Mouse (Mus musculus): ENCODE data around the gene Atf1. TPM values are rescaled to one million over a fixed set of nuclear protein-coding genes. Genes with fewer than 3 reads are reported as not detected.

Gene Atf1
- polyA plus RNA-seq, 1 experiment, result not detected

- TF ChIP-seq POLR2A (IDR thresholded peaks at IDR 0.05; ENCODE audit: insufficient read depth, low read depth, low read length), result no peak
- TF ChIP-seq CTCF (IDR thresholded peaks at IDR 0.05; ENCODE audit: insufficient read depth, low read depth, low read length), result no peak
- WGBS, result 98% methylated on average over 3 of the region's 3 CpGs
- Histone ChIP-seq H3K4me3 (ENCODE audit: insufficient read depth, low read depth, low read length) (no peak overlapping the region), H3K4me1 (ENCODE audit: control insufficient read depth, insufficient read depth, low read length) (no peaks in the 10 kb centered on the region), H3K27ac (ENCODE audit: insufficient read depth, low read depth, low read length) (no peak overlapping the region)
These were observed 50.0 kb downstream of the Atf1 start for GRCm38 (mm10) chr15:100277586-100277985.

DNA sequence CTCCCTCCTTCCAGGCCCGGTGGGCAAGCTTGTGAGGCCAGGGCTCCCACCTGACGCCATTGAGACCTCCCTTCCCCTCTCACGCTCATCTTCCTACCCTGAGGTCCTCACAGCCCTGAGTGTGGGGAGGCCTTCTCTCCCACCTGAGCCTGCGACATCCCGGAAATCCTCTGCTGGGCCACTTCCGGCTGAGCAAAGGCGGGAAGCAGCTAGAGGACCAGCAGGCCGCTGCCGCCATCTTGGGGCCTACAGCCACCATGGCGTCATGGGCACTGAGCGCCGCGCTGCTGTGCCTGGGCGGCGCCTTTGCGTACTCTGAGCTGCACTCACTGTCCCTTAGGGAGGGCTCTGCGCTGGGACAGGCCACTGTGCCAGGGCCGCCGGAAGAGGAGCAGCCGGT is 53.0 kb downstream of the Atf1 start, which contains the start of gene Tmprss12:
TSS of gene Tmprss12 (plus strand) at position 212 of the 400 bp plus-strand sequence.
- Histone ChIP-seq H3K4me1 (ENCODE audit: control insufficient read depth, insufficient read depth, low read length) (no peaks in the 10 kb centered on the region), H3K4me3 (ENCODE audit: insufficient read depth, low read depth, low read length) (no peak within 1 kb of the TSS), H3K27ac (ENCODE audit: insufficient read depth, low read depth, low read length) (no peak within 1 kb of the TSS)
- no peak for TF ChIP-seq POLR2A (IDR thresholded peaks at IDR 0.05; ENCODE audit: insufficient read depth, low read depth, low read length)
- TF ChIP-seq CTCF (IDR thresholded peaks at IDR 0.05; ENCODE audit: insufficient read depth, low read depth, low read length), result no peak
- WGBS, result 97% methylated on average over 20 of the region's 20 CpGs

GRCm38 (mm10) chr15:100288980-100289379 is 61.4 kb downstream of the Atf1 start:
- Histone ChIP-seq H3K27ac (ENCODE audit: insufficient read depth, low read depth, low read length) (no peak overlapping the region), H3K4me3 (ENCODE audit: insufficient read depth, low read depth, low read length) (no peak overlapping the region), H3K4me1 (ENCODE audit: control insufficient read depth, insufficient read depth, low read length) (no peaks in the 10 kb centered on the region)
- TF ChIP-seq CTCF (IDR thresholded peaks at IDR 0.05; ENCODE audit: insufficient read depth, low read depth, low read length) (no peak), POLR2A (IDR thresholded peaks at IDR 0.05; ENCODE audit: insufficient read depth, low read depth, low read length) (no peak)
- 93% methylated on average over 6 of the region's 6 CpGs for WGBS

DNA sequence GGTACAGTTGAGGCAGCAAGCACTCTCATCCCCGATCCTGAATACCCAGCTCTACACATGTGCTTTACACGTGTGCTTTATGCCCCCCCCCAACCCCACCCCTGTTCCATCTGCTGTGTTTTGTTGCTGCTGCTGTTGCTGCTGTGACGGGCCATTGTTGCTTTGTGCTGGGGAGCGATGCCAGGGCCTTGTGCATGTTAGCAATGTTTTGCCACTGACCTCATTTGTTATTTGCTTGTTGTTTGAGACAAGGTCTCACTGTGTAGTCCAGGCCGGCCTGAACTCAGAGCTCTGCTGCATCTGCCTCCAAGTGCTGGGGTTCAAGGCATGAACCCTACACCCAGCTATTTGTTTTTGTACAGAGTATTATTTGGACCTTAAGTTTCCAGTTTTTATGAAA is 63.2 kb downstream of the Atf1 start:
- Histone ChIP-seq H3K27ac (ENCODE audit: insufficient read depth, low read depth, low read length) (no peak overlapping the region), H3K4me3 (ENCODE audit: insufficient read depth, low read depth, low read length) (no peak overlapping the region), H3K4me1 (ENCODE audit: control insufficient read depth, insufficient read depth, low read length) (no peaks in the 10 kb centered on the region)
- 59% methylated on average over 5 of the region's 5 CpGs for WGBS
- TF ChIP-seq CTCF (IDR thresholded peaks at IDR 0.05; ENCODE audit: insufficient read depth, low read depth, low read length) (no peak), POLR2A (IDR thresholded peaks at IDR 0.05; ENCODE audit: insufficient read depth, low read depth, low read length) (no peak)

DNA sequence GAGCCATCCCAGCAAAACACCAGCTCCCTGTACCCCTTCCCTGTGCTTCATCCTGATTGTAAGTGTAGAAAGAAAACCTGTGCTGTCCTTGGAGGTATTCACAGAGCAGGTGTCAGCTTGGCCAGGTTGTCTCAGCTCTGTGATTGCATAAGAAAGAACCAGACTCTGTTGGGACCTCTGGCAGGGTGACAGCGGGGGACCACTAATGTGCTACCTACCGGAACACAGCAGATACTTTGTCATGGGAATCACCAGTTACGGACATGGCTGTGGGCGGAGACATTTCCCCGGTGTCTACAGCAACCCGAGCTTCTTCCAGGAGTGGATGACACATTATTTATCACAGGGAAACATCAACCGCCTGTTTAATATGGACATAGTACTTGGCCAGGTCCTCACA is 64.7 kb downstream of the Atf1 start:
- 76% methylated on average over 7 of the region's 7 CpGs for whole genome bisulfite sequencing
- H3K4me3 ChIP-seq (ENCODE audit: insufficient read depth, low read depth, low read length), result no peak overlapping the region
- H3K27ac ChIP-seq (ENCODE audit: insufficient read depth, low read depth, low read length), result no peak overlapping the region
- no peak for TF ChIP-seq POLR2A (IDR thresholded peaks at IDR 0.05; ENCODE audit: insufficient read depth, low read depth, low read length)
- no peak for TF ChIP-seq CTCF (IDR thresholded peaks at IDR 0.05; ENCODE audit: insufficient read depth, low read depth, low read length)
- H3K4me1 ChIP-seq (ENCODE audit: control insufficient read depth, insufficient read depth, low read length), result no peaks in the 10 kb centered on the region

DNA sequence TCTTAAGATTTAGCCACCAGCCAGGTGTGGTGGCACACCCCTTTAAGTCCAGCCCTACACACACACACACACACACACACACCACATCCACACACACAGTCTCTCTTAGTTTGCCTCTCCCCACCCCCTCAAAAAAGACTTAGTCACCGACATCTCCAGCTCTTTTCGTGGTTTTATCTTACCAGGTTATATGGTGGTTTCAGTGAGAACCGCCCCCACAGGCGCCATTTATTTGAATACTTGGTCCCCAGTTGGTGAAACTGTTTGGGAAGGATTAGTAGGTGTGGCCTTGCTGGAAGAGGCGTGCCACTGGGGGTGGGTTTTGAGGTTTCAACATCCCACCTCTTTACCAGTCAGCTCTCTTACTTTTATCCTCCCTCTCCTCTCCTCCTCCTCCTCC is 70.2 kb downstream of the Atf1 start:
- Histone ChIP-seq H3K4me3 (ENCODE audit: insufficient read depth, low read depth, low read length) (no peak overlapping the region), H3K27ac (ENCODE audit: insufficient read depth, low read depth, low read length) (no peak overlapping the region), H3K4me1 (ENCODE audit: control insufficient read depth, insufficient read depth, low read length) (peaks cover 8% of the 10 kb centered on the region)
- TF ChIP-seq CTCF (IDR thresholded peaks at IDR 0.05; ENCODE audit: insufficient read depth, low read depth, low read length) (no peak), POLR2A (IDR thresholded peaks at IDR 0.05; ENCODE audit: insufficient read depth, low read depth, low read length) (no peak)
- WGBS, result 77% methylated on average over 5 of the region's 5 CpGs

DNA sequence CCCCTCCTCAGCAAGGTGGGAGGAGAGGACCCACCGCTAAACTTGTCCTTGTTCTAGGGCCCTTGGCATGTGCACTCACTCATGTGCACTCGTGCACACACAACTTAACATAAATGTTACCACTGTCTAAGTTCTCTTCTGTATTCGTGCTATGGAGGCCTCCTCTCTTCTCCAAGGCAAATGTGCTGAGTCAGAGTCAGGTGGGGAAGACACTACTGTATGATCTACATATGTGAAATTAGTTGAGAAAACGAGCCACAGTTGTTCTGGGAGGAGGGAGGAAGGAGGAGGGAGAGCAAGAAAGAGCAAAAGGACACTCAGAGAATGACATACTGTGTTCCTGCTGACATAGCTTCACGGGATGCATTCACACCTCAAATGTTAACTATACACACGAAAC is 72.9 kb downstream of the Atf1 start:
- H3K4me1 ChIP-seq (ENCODE audit: control insufficient read depth, insufficient read depth, low read length), result peaks cover 13% of the 10 kb centered on the region
- WGBS, result 74% methylated on average over 6 of the region's 6 CpGs
- no peak overlapping the region for H3K27ac ChIP-seq (ENCODE audit: insufficient read depth, low read depth, low read length)
- TF ChIP-seq POLR2A (IDR thresholded peaks at IDR 0.05; ENCODE audit: insufficient read depth, low read depth, low read length) (no peak), CTCF (IDR thresholded peaks at IDR 0.05; ENCODE audit: insufficient read depth, low read depth, low read length) (no peak)
- H3K4me3 ChIP-seq (ENCODE audit: insufficient read depth, low read depth, low read length), result no peak overlapping the region

DNA sequence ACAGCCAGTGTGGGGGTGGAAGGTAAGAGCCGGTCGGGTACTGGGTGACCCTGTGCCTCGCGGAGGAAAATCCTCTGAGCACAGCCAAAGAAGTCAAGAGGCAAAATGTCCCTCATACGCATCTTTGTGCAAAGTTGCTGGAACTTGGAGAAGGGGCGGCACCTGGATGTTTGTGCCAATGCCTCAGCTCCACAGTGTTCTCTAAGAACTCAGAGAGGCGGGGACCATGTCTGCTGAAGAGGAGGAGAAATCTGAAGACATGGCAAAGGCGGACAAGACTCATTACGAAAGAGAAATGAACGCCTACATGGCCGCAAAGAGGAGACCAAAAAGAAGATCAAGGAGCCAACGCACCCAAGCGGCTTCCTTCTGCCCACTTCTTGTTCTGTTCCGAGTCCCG is 73.9 kb downstream of the Atf1 start:
- Histone ChIP-seq H3K4me3 (ENCODE audit: insufficient read depth, low read depth, low read length) (peak overlapping the region; percentile 17; the same call in 1 of the 2 replicates), H3K4me1 (ENCODE audit: control insufficient read depth, insufficient read depth, low read length) (peaks cover 13% of the 10 kb centered on the region), H3K27ac (ENCODE audit: insufficient read depth, low read depth, low read length) (no peak overlapping the region)
- TF ChIP-seq CTCF (IDR thresholded peaks at IDR 0.05; ENCODE audit: insufficient read depth, low read depth, low read length), result no peak
- TF ChIP-seq POLR2A (IDR thresholded peaks at IDR 0.05; ENCODE audit: insufficient read depth, low read depth, low read length), result no peak
- WGBS, result 50% methylated on average over 15 of the region's 15 CpGs

GRCm38 (mm10) chr15:100303428-100304018 is 75.9 kb downstream of the Atf1 start:
- TF ChIP-seq CTCF (IDR thresholded peaks at IDR 0.05; ENCODE audit: insufficient read depth, low read depth, low read length) (no peak), POLR2A (IDR thresholded peaks at IDR 0.05; ENCODE audit: insufficient read depth, low read depth, low read length) (no peak)
- Histone ChIP-seq H3K4me1 (ENCODE audit: control insufficient read depth, insufficient read depth, low read length) (peaks cover 13% of the 10 kb centered on the region), H3K27ac (ENCODE audit: insufficient read depth, low read depth, low read length) (peak overlapping the region; percentile 97), H3K4me3 (ENCODE audit: insufficient read depth, low read depth, low read length) (no peak overlapping the region)
- 61% methylated on average over 8 of the region's 8 CpGs for WGBS

All from olfactory bulb, adult 2 months (tissue).